Mouse (Mus musculus) midbrain, embryonic 16.5 days (tissue): ENCODE data around the gene Clec9a. TPM values are rescaled to one million over a fixed set of nuclear protein-coding genes. Genes with fewer than 3 reads are reported as not detected.

Experiments used
- ATAC-seq: fragments of 200-750 bp; cut with Nextera tagmentation; 2 replicates; pipeline ENCODE4 v1.8.0; 2017; ENCODE audit warnings: moderate TSS enrichment
- H3K27ac ChIP-seq: fragments of 300-500 bp; sonication (generic); 2 replicates; pipeline ENCODE4 v1.5.1; 2014; ENCODE audit warnings: mild to moderate bottlenecking, low read length, mixed read lengths
- H3K27me3 ChIP-seq: fragments of 300-500 bp; sonication (generic); 2 replicates; pipeline ENCODE4 v1.6.1; 2014; ENCODE audit warnings: low read depth, low read length, mixed read lengths; ENCODE audit not compliant: control insufficient read depth, insufficient read depth
- H3K36me3 ChIP-seq: fragments of 300-500 bp; sonication (generic); 2 replicates; pipeline ENCODE4 v1.6.1; 2014; ENCODE audit warnings: mild to moderate bottlenecking, low read length, moderate library complexity, mixed read lengths; ENCODE audit not compliant: control insufficient read depth, insufficient read depth
- H3K4me1 ChIP-seq: fragments of 300-500 bp; sonication (generic); 2 replicates; pipeline ENCODE4 v1.6.1; 2014; ENCODE audit warnings: mild to moderate bottlenecking, low read length, mixed read lengths; ENCODE audit not compliant: control insufficient read depth, insufficient read depth
- H3K4me2 ChIP-seq: fragments of 300-500 bp; sonication (generic); 2 replicates; pipeline ENCODE4 v1.6.1; 2014; ENCODE audit warnings: mild to moderate bottlenecking, low read length, mixed read lengths
- H3K4me3 ChIP-seq: fragments of 300-500 bp; sonication (generic); 2 replicates; pipeline ENCODE4 v1.5.1; 2014; ENCODE audit warnings: low read depth, mild to moderate bottlenecking, low read length, moderate library complexity, mixed read lengths
- H3K9ac ChIP-seq: fragments of 300-500 bp; sonication (generic); 2 replicates; pipeline ENCODE4 v1.6.1; 2014; ENCODE audit warnings: low read depth, low read length, mixed read lengths
- H3K9me3 ChIP-seq: fragments of 300-500 bp; sonication (generic); replicated peaks from 2 replicates; pipeline ENCODE4 v1.6.1; 2014; ENCODE audit warnings: mild to moderate bottlenecking, low read length, mixed read lengths; ENCODE audit not compliant: control insufficient read depth, poor library complexity, severe bottlenecking
- WGBS: fragments of 180-500 bp; shearing (Covaris S2); extraction: QIAGEN DNeasy Blood & Tissue Kit; methylation state at CpG from one replicate; pipeline ENCODE4 v1.1.7; 2014; 5-methylcytosine and 5-hydroxymethylcytosine counted together
- polyA plus RNA-seq: library from polyadenylated mRNA; unstranded; fragments of >200 nt; fragmentation: Nextera tagmentation; extraction: Ambion mirVana; gene quantifications from 2 replicates; pipeline ENCODE4 v1.2.1, GENCODE M21; 2015

Clec9a gene
- polyA plus RNA-seq, 1 experiment from 2014 or later, result 0.45 TPM

DNA sequence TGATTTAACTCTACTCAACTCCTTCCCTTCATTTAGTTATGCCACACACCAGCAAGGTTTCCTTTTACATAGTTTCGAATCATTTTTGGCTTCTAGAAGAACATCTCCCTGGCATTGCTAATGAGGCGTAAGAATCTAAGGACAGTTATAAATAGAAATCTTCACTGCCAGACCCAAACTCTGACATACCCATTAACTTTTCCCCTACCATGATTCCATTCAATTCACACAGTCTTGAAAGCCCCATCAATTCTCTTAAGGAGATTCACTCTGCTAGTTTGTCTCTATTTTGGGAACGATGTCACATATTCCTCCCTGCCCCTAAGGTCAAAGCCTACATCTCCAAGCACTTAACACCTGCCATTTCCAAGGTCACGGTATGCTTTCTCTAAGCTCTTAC is 23.7 kb upstream of the Clec9a start:
- Histone ChIP-seq H3K36me3 (no peaks in the 10 kb centered on the region), H3K27ac (no peak overlapping the region), H3K9ac (no peak overlapping the region), H3K4me1 (0 out of 2 replicates have a peak, but pooled peaks cover 2% of the 10 kb centered on the region), H3K4me2 (no peak overlapping the region), H3K27me3 (no peaks in the 10 kb centered on the region), H3K4me3 (no peak overlapping the region), H3K9me3 (no peaks in the 10 kb centered on the region)
- ATAC-seq, result no peak
- 67% methylated on average over 4 of the region's 4 CpGs for WGBS

DNA sequence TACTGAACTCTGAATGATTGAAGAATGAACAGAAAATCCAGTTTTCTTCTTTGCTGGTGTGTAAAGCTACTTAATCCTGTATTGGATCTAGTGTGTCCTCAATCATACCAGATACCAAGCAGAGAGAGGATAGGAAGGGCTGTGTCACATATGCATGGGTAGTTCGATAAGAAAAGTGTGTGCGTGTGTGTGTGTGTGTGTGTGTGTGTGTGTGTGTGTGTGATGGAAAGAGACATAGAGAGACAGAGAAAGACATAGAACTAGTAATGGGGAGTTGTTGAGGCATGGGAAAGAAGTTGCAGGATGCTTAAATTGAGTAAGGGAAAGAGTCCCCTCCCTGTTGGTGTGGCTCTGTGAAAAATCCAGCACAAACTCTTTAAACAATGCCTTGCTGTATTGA is 22.9 kb upstream of the Clec9a start, which contains the start of gene Clec12b:
Gene Clec12b, minus strand, starts transcription at position 101 of the 400 bp plus-strand sequence.
- H3K36me3 ChIP-seq, result no peaks in the 10 kb centered on the region
- WGBS, result 86% methylated on average over 2 of the region's 2 CpGs

DNA sequence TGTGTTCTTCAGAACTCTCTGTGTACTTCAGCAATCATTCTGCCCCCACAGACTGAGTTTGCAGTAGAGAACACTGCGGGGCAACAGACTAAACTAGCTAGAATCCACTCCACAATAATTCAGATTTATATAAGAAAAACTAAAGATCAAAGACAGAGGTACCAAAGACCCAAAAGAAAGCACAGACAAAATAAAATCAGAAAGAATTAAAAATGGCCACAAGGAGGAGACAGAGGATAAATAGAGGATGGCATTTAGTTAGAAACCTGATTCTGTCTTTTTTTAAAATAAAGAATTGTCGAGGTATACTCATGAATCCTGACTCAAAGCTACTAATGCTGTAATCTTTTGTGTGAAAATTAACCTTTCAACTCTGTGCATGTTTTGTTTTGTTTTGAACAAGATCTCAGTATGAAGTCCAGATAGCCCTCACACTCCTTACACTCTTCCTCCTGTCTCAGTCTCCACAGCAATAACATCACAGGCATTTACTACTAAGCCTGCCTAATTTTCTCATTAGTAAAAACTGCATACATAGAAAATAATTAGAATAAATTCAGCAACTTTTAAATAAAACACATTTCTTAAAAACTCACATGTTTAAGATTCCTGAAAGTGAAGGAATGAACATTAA is 15.5 kb upstream of the Clec9a start:
- H3K4me3 ChIP-seq, result no peak overlapping the region
- no peak overlapping the region for H3K4me2 ChIP-seq
- H3K36me3 ChIP-seq, result no peaks in the 10 kb centered on the region
- H3K27me3 ChIP-seq, result no peaks in the 10 kb centered on the region
- no peaks in the 10 kb centered on the region for H3K4me1 ChIP-seq
- no peak overlapping the region for H3K9ac ChIP-seq
- no peak overlapping the region for H3K27ac ChIP-seq
- ATAC-seq, result peak; percentile 73
- H3K9me3 ChIP-seq, result no peaks in the 10 kb centered on the region
- WGBS, result 38% methylated on average over 2 of the region's 2 CpGs

More for the DNA sequence above, 22.9 kb upstream of the Clec9a start, which contains the start of gene Clec12b:
- Histone ChIP-seq H3K27me3 (no peaks in the 10 kb centered on the region), H3K9me3 (no peaks in the 10 kb centered on the region), H3K27ac (no peak within 1 kb of the TSS), H3K4me3 (no peak within 1 kb of the TSS), H3K9ac (no peak within 1 kb of the TSS), H3K4me1 (0 out of 2 replicates have a peak, but pooled peaks cover 2% of the 10 kb centered on the region), H3K4me2 (no peak within 1 kb of the TSS)
- no peak for ATAC-seq

DNA sequence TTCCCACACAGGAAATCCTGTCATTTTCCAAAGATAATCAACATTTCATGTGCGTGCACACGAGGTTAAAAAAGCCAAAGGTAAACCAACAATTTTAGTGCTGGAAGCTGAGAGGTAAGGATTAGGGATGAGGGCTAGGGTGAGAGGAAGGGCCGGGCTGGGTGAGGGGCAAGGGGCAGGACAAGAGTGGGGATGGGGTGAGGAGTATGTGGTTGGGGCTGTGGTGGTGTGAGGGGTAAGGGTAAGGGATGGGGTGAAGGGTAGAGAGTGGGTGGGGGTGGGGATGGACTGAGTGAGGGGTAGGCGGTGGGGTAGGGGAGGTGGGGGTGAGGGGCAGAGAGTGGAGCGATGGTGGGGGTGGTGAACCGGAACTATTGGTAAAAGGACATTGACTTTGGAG is 14.9 kb upstream of the Clec9a start:
- H3K9ac ChIP-seq, result no peak overlapping the region
- no peak overlapping the region for H3K27ac ChIP-seq
- H3K4me3 ChIP-seq, result no peak overlapping the region
- H3K4me2 ChIP-seq, result no peak overlapping the region
- H3K9me3 ChIP-seq, result no peaks in the 10 kb centered on the region
- ATAC-seq, result peak; percentile 77
- no peaks in the 10 kb centered on the region for H3K27me3 ChIP-seq
- WGBS, result 86% methylated on average over 6 of the region's 6 CpGs
- no peaks in the 10 kb centered on the region for H3K36me3 ChIP-seq
- no peaks in the 10 kb centered on the region for H3K4me1 ChIP-seq

DNA sequence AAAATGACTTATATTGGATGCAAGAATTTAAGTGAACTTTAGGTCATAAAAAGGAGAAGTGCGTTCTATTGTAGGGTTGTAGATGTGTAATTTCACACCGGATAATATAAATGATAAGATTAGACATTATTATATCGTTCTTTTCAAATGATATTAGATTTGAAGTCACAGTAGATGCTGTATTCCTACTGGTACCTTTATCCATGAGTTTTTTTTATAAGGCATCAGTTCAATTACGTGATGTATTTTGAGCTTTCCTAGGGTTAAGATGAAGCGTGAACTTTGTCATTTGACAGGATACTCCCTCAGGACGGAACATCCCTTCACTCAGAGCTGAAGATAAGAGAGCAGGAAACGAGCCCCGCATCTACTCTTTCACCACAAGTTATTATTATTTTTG is 11.7 kb upstream of the Clec9a start, which contains the start of gene Clec1b:
Gene Clec1b, plus strand, starts transcription at position 301 of the 400 bp plus-strand sequence.
- Histone ChIP-seq H3K9me3 (no peaks in the 10 kb centered on the region), H3K4me1 (no peaks in the 10 kb centered on the region), H3K36me3 (no peaks in the 10 kb centered on the region), H3K4me2 (no peak within 1 kb of the TSS), H3K4me3 (no peak within 1 kb of the TSS), H3K27ac (no peak within 1 kb of the TSS), H3K27me3 (no peaks in the 10 kb centered on the region), H3K9ac (no peak within 1 kb of the TSS)
- WGBS, result 83% methylated on average over 8 of the region's 8 CpGs
- no peak for ATAC-seq

DNA sequence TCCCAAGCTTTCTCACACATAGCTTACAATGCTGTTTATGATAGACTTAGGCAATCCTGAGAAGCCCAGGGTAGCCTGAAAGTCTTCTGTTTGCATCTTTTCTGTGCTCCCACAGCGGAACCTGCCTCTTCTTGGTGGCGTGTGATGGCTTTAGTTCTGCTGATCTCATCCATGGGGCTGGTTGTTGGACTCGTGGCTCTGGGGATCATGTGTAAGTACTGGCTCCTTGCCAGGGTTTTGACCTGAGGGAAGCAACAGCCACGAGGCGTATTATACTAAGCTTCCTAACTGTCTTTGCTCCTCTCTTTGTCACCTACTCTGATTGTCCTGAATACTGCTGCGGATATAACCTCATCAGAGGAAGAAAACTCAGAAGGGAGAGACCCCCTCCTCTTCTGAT is 8.7 kb upstream of the Clec9a start:
- Histone ChIP-seq H3K9me3 (no peaks in the 10 kb centered on the region), H3K4me1 (no peaks in the 10 kb centered on the region), H3K27me3 (no peaks in the 10 kb centered on the region), H3K4me2 (no peak overlapping the region), H3K36me3 (no peaks in the 10 kb centered on the region), H3K9ac (no peak overlapping the region), H3K4me3 (no peak overlapping the region), H3K27ac (no peak overlapping the region)
- WGBS, result 67% methylated on average over 6 of the region's 6 CpGs
- ATAC-seq, result no peak

DNA sequence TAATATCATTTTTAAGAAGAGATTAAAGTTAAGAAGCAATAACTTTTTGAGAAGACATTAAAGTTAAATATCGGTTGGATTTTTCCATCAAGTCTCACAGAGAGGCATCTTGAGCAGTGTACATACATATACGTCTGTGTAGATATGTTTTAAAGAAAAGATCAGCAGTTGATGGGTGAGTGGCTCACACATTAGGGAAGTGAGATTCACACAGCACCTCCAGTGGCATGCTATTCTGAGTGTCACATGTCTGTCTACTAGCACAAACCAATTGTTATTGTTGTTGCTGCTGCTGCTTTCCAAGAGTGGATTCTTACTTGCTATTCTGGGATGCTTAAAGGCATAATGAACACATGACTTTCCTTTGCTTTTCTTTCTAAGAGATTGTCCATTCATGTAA is 6.3 kb upstream of the Clec9a start:
- H3K9me3 ChIP-seq, result no peaks in the 10 kb centered on the region
- 92% methylated on average over 2 of the region's 2 CpGs for WGBS
- H3K36me3 ChIP-seq, result no peaks in the 10 kb centered on the region
- no peaks in the 10 kb centered on the region for H3K4me1 ChIP-seq
- no peak overlapping the region for H3K4me2 ChIP-seq
- no peak overlapping the region for H3K4me3 ChIP-seq
- H3K9ac ChIP-seq, result no peak overlapping the region
- ATAC-seq, result no peak
- H3K27me3 ChIP-seq, result no peaks in the 10 kb centered on the region
- H3K27ac ChIP-seq, result no peak overlapping the region

DNA sequence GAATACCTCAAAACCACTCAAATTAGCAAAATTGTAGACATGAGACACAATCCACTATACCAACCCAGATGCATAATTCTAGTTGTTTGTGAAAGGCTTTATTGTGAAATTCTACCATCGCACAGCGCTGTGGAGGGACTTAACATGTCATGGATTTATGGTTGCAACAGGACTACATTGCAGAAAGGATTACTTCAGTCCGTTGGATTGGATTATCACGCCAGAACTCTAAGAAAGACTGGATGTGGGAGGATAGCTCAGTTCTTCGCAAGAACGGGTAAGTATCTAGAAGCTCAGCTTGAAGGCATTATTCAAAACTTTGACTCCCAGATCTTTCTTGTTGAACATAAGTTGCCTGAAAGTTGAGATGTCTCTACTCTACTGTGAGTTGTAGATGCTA is 5.3 kb upstream of the Clec9a start:
- Histone ChIP-seq H3K4me3 (no peak overlapping the region), H3K4me1 (no peaks in the 10 kb centered on the region), H3K4me2 (no peak overlapping the region), H3K9me3 (no peaks in the 10 kb centered on the region), H3K9ac (no peak overlapping the region), H3K27ac (no peak overlapping the region), H3K36me3 (no peaks in the 10 kb centered on the region), H3K27me3 (no peaks in the 10 kb centered on the region)
- ATAC-seq, result no peak
- WGBS, result 39% methylated on average over 6 of the region's 6 CpGs

DNA sequence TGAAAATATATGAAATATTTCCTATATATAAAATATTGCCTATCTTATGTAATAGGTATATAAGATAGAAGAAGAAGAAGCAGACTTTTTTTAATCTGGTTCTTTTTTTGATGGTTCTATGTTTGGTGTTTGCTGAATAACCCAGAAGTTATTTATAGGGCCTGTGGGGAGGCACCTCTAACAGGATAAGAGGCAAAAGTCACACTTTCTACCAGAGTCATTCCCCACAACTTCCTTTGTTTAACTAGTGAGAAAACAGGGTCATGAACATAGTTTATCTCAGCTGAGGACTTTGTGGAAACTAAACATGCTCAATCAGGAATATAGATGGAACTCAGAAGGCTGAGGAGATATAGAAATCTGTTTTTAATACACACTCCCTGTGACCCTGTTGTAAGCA is 2.7 kb upstream of the Clec9a start:
- ATAC-seq, result no peak
- no peak overlapping the region for H3K27ac ChIP-seq
- H3K9ac ChIP-seq, result no peak overlapping the region
- H3K4me1 ChIP-seq, result no peaks in the 10 kb centered on the region
- no peak overlapping the region for H3K4me3 ChIP-seq
- no peaks in the 10 kb centered on the region for H3K9me3 ChIP-seq
- H3K27me3 ChIP-seq, result no peaks in the 10 kb centered on the region
- H3K36me3 ChIP-seq, result no peaks in the 10 kb centered on the region
- no peak overlapping the region for H3K4me2 ChIP-seq
